Mouse (Mus musculus) neural tube, embryonic 14.5 days (tissue): ENCODE data around the gene Eif2b4. TPM values are rescaled to one million over a fixed set of nuclear protein-coding genes. Genes with fewer than 3 reads are reported as not detected.

ENCODE experiments used
- ATAC-seq: fragments of 200-750 bp; cut with Nextera tagmentation; 2 replicates; pipeline ENCODE4 v1.8.0; 2017; ENCODE audit warnings: low read depth, mild to moderate bottlenecking, moderate TSS enrichment, moderate library complexity
- H3K27ac ChIP-seq: fragments of 300-500 bp; sonication (generic); 2 replicates; pipeline ENCODE4 v1.5.1; 2014; ENCODE audit warnings: low read depth, mild to moderate bottlenecking, control low read depth, low read length, moderate library complexity, mixed read lengths
- H3K27me3 ChIP-seq: fragments of 300-500 bp; sonication (generic); 2 replicates; pipeline ENCODE4 v1.6.1; 2014; ENCODE audit warnings: low read length; ENCODE audit not compliant: control insufficient read depth, insufficient read depth
- H3K36me3 ChIP-seq: fragments of 300-500 bp; sonication (generic); 2 replicates; pipeline ENCODE4 v1.6.1; 2014; ENCODE audit warnings: low read length, mixed read lengths; ENCODE audit not compliant: control insufficient read depth, insufficient read depth
- H3K4me1 ChIP-seq: fragments of 300-500 bp; sonication (generic); 2 replicates; pipeline ENCODE4 v1.6.1; 2014; ENCODE audit warnings: low read length; ENCODE audit not compliant: control insufficient read depth, insufficient read depth
- H3K4me2 ChIP-seq: fragments of 300-500 bp; sonication (generic); 2 replicates; pipeline ENCODE4 v1.6.1; 2014; ENCODE audit warnings: mild to moderate bottlenecking, low read depth, low read length, control low read depth
- H3K4me3 ChIP-seq: fragments of 300-500 bp; sonication (generic); 2 replicates; pipeline ENCODE4 v1.5.1; 2014; ENCODE audit warnings: low read depth, low read length, control low read depth, mixed read lengths
- H3K9ac ChIP-seq: fragments of 300-500 bp; sonication (generic); replicated peaks from 2 replicates; pipeline ENCODE4 v1.6.1; 2014; ENCODE audit warnings: low read depth, mild to moderate bottlenecking, control low read depth, low read length, mixed read lengths
- H3K9me3 ChIP-seq: fragments of 300-500 bp; sonication (generic); 2 replicates; pipeline ENCODE4 v1.6.1; 2016; ENCODE audit warnings: low read length; ENCODE audit not compliant: control insufficient read depth
- WGBS: fragments of 180-500 bp; shearing (Covaris S2); extraction: QIAGEN DNeasy Blood & Tissue Kit; methylation state at CpG from one replicate; pipeline ENCODE4 v1.1.7; 2014; 5-methylcytosine and 5-hydroxymethylcytosine counted together
- polyA plus RNA-seq: library from polyadenylated mRNA; unstranded; fragments of >200 nt; fragmentation: Nextera tagmentation; extraction: Ambion mirVana; gene quantifications from 2 replicates; pipeline ENCODE4 v1.2.1, GENCODE M21; 2014

Gene Eif2b4
- polyA plus RNA-seq: 78.6 and 79.0 TPM in 2 replicates

- H3K27ac ChIP-seq: peak within 1 kb of the TSS; percentile 80
- H3K4me3 ChIP-seq: peak within 1 kb of the TSS; percentile 72
- no peaks in the 10 kb centered on the region for H3K9me3 ChIP-seq
- H3K4me2 ChIP-seq: peak within 1 kb of the TSS; percentile 95
- H3K36me3 ChIP-seq: peaks cover 53% of the 10 kb centered on the region
- no peaks in the 10 kb centered on the region for H3K27me3 ChIP-seq
- H3K4me1 ChIP-seq: peaks cover 17% of the 10 kb centered on the region
- peak within 1 kb of the TSS; percentile 74 for H3K9ac ChIP-seq
- peak; percentile 97 for ATAC-seq
- under 1% methylated on average over 48 of the region's 48 CpGs for WGBS
These were observed at the start of gene Eif2b4, which contains the start of gene Snx17 for GRCm38 (mm10) chr5:31192939-31193630. TSS of gene Eif2b4 (minus strand) at chr5:31193430. TSS of gene Snx17 (plus strand) at chr5:31193227.

GRCm38 (mm10) chr5:31242191-31242590 lies 49.0 kb upstream of the Eif2b4 start:
- Histone ChIP-seq H3K36me3 (peaks cover 26% of the 10 kb centered on the region), H3K4me3 (peak overlapping the region; percentile 91), H3K4me1 (peaks cover 8% of the 10 kb centered on the region), H3K27ac (no peak overlapping the region), H3K27me3 (no peaks in the 10 kb centered on the region), H3K4me2 (peak overlapping the region; percentile 84), H3K9me3 (no peaks in the 10 kb centered on the region), H3K9ac (no peak overlapping the region; the same call in 1 of the 2 replicates)
- no peak for ATAC-seq
- 29% methylated on average over 10 of the region's 10 CpGs for WGBS

GRCm38 (mm10) chr5:31241522-31242034 lies 48.3 kb upstream of the Eif2b4 start:
- peaks cover 8% of the 10 kb centered on the region for H3K4me1 ChIP-seq
- H3K9ac ChIP-seq: peak overlapping the region; percentile 93
- H3K4me2 ChIP-seq: peak overlapping the region; percentile 84
- ATAC-seq: no peak
- H3K27me3 ChIP-seq: no peaks in the 10 kb centered on the region
- peak overlapping the region; percentile 91 for H3K4me3 ChIP-seq
- H3K36me3 ChIP-seq: peaks cover 21% of the 10 kb centered on the region
- under 1% methylated on average over 13 of the region's 13 CpGs for WGBS
- H3K27ac ChIP-seq: peak overlapping the region; percentile 93; the same call in 1 of the 2 replicates
- no peaks in the 10 kb centered on the region for H3K9me3 ChIP-seq

- Histone ChIP-seq H3K9me3 (no peaks in the 10 kb centered on the region), H3K36me3 (peaks cover 15% of the 10 kb centered on the region)
- WGBS: 1% methylated on average over 59 of the region's 103 CpGs
These were observed 47.6 kb upstream of the Eif2b4 start, which contains the start of the genes Nrbp1 and Gm9970 for GRCm38 (mm10) chr5:31240637-31241521. TSS of gene Nrbp1 (plus strand) at chr5:31240864. TSS of gene Gm9970 (minus strand) at chr5:31241232.

GRCm38 (mm10) chr5:31226641-31227040 lies 33.4 kb upstream of the Eif2b4 start:
- WGBS: 86% methylated on average over 1 of the region's 1 CpGs

More at GRCm38 (mm10) chr5:31240637-31241521, 47.6 kb upstream of the Eif2b4 start, which contains the start of the genes Nrbp1 and Gm9970:
- Histone ChIP-seq H3K9ac (peak within 1 kb of the TSS; percentile 93), H3K27me3 (no peaks in the 10 kb centered on the region), H3K4me2 (peak within 1 kb of the TSS; percentile 84), H3K4me1 (peaks cover 8% of the 10 kb centered on the region), H3K4me3 (peak within 1 kb of the TSS; percentile 91), H3K27ac (peak within 1 kb of the TSS; percentile 93)
- peak; percentile 99 for ATAC-seq

GRCm38 (mm10) chr5:31222696-31223095 lies 29.5 kb upstream of the Eif2b4 start:
- Histone ChIP-seq H3K4me2 (no peak overlapping the region), H3K9ac (no peak overlapping the region), H3K27me3 (no peaks in the 10 kb centered on the region), H3K4me1 (peaks cover 7% of the 10 kb centered on the region; the same call in 1 of the 2 replicates), H3K27ac (no peak overlapping the region), H3K4me3 (no peak overlapping the region), H3K36me3 (no peaks in the 10 kb centered on the region), H3K9me3 (no peaks in the 10 kb centered on the region)
- WGBS: 95% methylated on average over 9 of the region's 9 CpGs
- ATAC-seq: no peak

More at GRCm38 (mm10) chr5:31226641-31227040, 33.4 kb upstream of the Eif2b4 start:
- Histone ChIP-seq H3K4me3 (no peak overlapping the region), H3K27ac (no peak overlapping the region), H3K4me1 (no peaks in the 10 kb centered on the region), H3K36me3 (no peaks in the 10 kb centered on the region), H3K9ac (no peak overlapping the region), H3K27me3 (no peaks in the 10 kb centered on the region), H3K4me2 (no peak overlapping the region), H3K9me3 (no peaks in the 10 kb centered on the region)
- no peak for ATAC-seq

GRCm38 (mm10) chr5:31221304-31221945 lies 28.2 kb upstream of the Eif2b4 start:
- no peaks in the 10 kb centered on the region for H3K36me3 ChIP-seq
- no peaks in the 10 kb centered on the region for H3K27me3 ChIP-seq
- peaks cover 7% of the 10 kb centered on the region; the same call in 1 of the 2 replicates for H3K4me1 ChIP-seq
- H3K9me3 ChIP-seq: no peaks in the 10 kb centered on the region
- peak overlapping the region; percentile 42 for H3K4me2 ChIP-seq
- WGBS: 10% methylated on average over 11 of the region's 11 CpGs
- H3K4me3 ChIP-seq: peak overlapping the region; percentile 85
- peak overlapping the region; percentile 75 for H3K27ac ChIP-seq
- peak overlapping the region; percentile 88 for H3K9ac ChIP-seq
- peak; percentile 45 for ATAC-seq
